Mouse (Mus musculus) myocyte (in vitro differentiated cells): ENCODE measurements around the gene Pde1c. TPM values are rescaled to one million over a fixed set of nuclear protein-coding genes. Genes with fewer than 3 reads are reported as not detected.

Experiments
- H3K27me3 ChIP-seq: one replicate; pipeline ENCODE4 v1.6.1; 2011; ENCODE audit not compliant: control insufficient read depth, insufficient read depth, insufficient read length
- H3K36me3 ChIP-seq: one replicate; pipeline ENCODE4 v1.6.1; 2011; ENCODE audit not compliant: control insufficient read depth, insufficient read depth
- H3K4me2 ChIP-seq: one replicate; pipeline ENCODE4 v1.6.1; 2011; ENCODE audit warnings: low read depth, control low read depth
- H3K4me3 ChIP-seq: one replicate; pipeline ENCODE4 v1.5.1; 2011; ENCODE audit warnings: mild to moderate bottlenecking, control low read depth, moderate library complexity
- H3K79me2 ChIP-seq: one replicate; pipeline ENCODE4 v1.6.1; 2011; ENCODE audit not compliant: control insufficient read depth, insufficient read depth
- H3ac ChIP-seq: one replicate; pipeline ENCODE4 v1.6.1; 2011; ENCODE audit not compliant: control insufficient read depth, insufficient read length
- CEBPB ChIP-seq: IDR thresholded peaks from 2 replicates; pipeline ENCODE4 v1.6.1; 2011; ENCODE audit warnings: mild to moderate bottlenecking, moderate library complexity; ENCODE audit not compliant: poor library complexity, insufficient read depth, severe bottlenecking
- E2F4 ChIP-seq: IDR thresholded peaks from one replicate; pipeline ENCODE4 v1.6.1; 2011; ENCODE audit warnings: mild to moderate bottlenecking, control low read depth, moderate library complexity; ENCODE audit not compliant: insufficient read depth
- MAX ChIP-seq: IDR thresholded peaks from one replicate; pipeline ENCODE4 v1.6.1; 2011; ENCODE audit warnings: low read depth, mild to moderate bottlenecking, control low read depth
- MYOD1 ChIP-seq, 3 experiments: IDR thresholded peaks; one replicate each; pipeline ENCODE4 v1.6.1; 2011; ENCODE audit warnings: control low read depth in 2 of 3, low read depth in 2 of 3, mild to moderate bottlenecking in 2 of 3, moderate library complexity in 1 of 3; ENCODE audit not compliant: insufficient read length in 2 of 3, control insufficient read depth in 1 of 3
- MYOG ChIP-seq, 3 experiments: IDR thresholded peaks; one replicate each; pipeline ENCODE4 v1.6.1; 2011; ENCODE audit warnings: control low read depth in 2 of 3, low read depth in 2 of 3, mild to moderate bottlenecking in 2 of 3; ENCODE audit not compliant: insufficient read length in 2 of 3, control insufficient read depth in 1 of 3, insufficient read depth in 1 of 3
- POLR2A ChIP-seq: IDR thresholded peaks from one replicate; pipeline ENCODE4 v1.6.1; 2011; ENCODE audit warnings: low read depth, mild to moderate bottlenecking, control low read depth, moderate library complexity; ENCODE audit not compliant: insufficient read length
- POLR2AphosphoS2 ChIP-seq: IDR thresholded peaks from one replicate; pipeline ENCODE4 v1.6.1; 2011; ENCODE audit warnings: low read depth, control low read depth; ENCODE audit not compliant: insufficient read length
- REST ChIP-seq: IDR thresholded peaks from one replicate; pipeline ENCODE4 v1.6.1; 2011; ENCODE audit warnings: mild to moderate bottlenecking, control low read depth, moderate library complexity; ENCODE audit not compliant: insufficient read depth, insufficient read length
- SRF ChIP-seq: IDR thresholded peaks from one replicate; pipeline ENCODE4 v1.6.1; 2011; ENCODE audit warnings: low read depth; ENCODE audit not compliant: control insufficient read depth, insufficient read length
- TCF12 ChIP-seq: IDR thresholded peaks from one replicate; pipeline ENCODE4 v1.6.1; 2011; ENCODE audit warnings: mild to moderate bottlenecking, control low read depth; ENCODE audit not compliant: poor library complexity, insufficient read depth, severe bottlenecking
- TCF3 ChIP-seq: IDR thresholded peaks from one replicate; pipeline ENCODE4 v1.6.1; 2011; ENCODE audit warnings: low read depth, control low read depth; ENCODE audit not compliant: insufficient read length
- USF1 ChIP-seq: IDR thresholded peaks from one replicate; pipeline ENCODE4 v1.6.1; 2011; ENCODE audit warnings: low read depth, mild to moderate bottlenecking, control low read depth, moderate library complexity
- polyA plus RNA-seq: library from polyadenylated mRNA; unstranded; fragments of >200 nt; fragmentation: generic; extraction: Trizol; gene quantifications from one replicate; pipeline ENCODE4 v1.2.1, GENCODE M21; 2012; ENCODE audit warnings: missing spikeins

Gene Pde1c
- polyA plus RNA-seq, 1 experiment = 0.41 TPM

DNA sequence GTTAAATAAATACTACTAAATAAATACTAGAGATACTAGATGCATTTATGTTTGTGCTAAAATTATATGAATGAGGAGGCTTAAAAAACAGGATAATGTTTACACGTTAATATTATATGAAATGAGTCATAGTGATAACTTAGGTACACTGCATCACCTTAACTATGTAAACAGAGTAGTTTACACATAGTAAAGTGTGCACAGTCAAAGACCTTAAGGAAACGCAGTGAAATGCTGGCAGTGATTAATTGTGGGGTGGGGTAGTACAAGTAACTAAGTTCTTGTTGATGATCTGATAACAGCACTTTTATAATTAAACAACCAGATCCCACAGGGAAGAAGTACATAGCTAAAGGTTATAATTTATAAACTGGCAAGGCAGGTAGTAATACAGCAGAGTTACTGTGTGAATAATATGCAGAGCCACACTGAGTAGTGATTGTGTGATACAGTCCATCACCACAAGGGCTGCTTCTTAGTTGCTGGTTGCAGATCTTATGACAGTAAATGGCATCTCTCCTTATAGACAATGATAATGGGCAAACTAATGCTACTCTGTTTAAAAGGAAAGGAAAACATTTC lies 469.3 kb downstream of the Pde1c start:
- no peaks in the 10 kb centered on the region for H3K27me3 ChIP-seq
- no peak overlapping the region for H3ac ChIP-seq
- no peak overlapping the region for H3K4me3 ChIP-seq
- TF ChIP-seq MYOD1 (IDR thresholded peaks at IDR 0.05; ENCODE audit: control insufficient read depth in 1 of 3, insufficient read length in 2 of 3, low read depth in 2 of 3) = no peak
- TF ChIP-seq E2F4 = no peak
- TF ChIP-seq POLR2AphosphoS2 = no peak
- no peak for TF ChIP-seq POLR2A
- no peak for TF ChIP-seq REST
- TF ChIP-seq CEBPB = no peak
- no peak for TF ChIP-seq USF1
- no peak for TF ChIP-seq TCF12
- H3K79me2 ChIP-seq = no peaks in the 10 kb centered on the region
- no peak overlapping the region for H3K4me2 ChIP-seq
- H3K36me3 ChIP-seq = no peaks in the 10 kb centered on the region

DNA sequence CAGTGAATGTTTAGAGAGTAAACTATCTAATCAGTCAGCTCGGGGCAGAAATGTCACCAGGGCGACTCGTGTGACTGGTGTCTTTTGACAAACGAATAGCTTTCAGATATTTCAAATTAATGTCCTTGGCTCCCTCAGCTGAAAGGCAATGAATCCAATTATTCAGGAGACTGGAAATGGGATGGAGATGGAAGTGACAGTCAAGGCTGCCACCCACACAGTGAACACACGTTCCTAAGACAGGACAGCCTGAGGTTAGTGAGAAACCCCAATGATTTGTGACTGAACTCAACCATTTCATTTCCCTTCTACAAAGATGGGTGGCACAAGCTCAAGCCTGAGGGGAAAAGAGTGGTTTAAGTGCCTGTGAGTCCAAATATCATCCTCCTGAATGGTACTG lies 470.5 kb downstream of the Pde1c start:
- TF ChIP-seq E2F4 = no peak
- TF ChIP-seq CEBPB = no peak
- no peak for TF ChIP-seq MYOD1 (IDR thresholded peaks at IDR 0.05; ENCODE audit: control insufficient read depth in 1 of 3, insufficient read length in 2 of 3, low read depth in 2 of 3)
- Histone ChIP-seq H3K4me3 (no peak overlapping the region), H3K36me3 (no peaks in the 10 kb centered on the region), H3K79me2 (no peaks in the 10 kb centered on the region), H3K4me2 (no peak overlapping the region), H3ac (no peak overlapping the region), H3K27me3 (no peaks in the 10 kb centered on the region)

DNA sequence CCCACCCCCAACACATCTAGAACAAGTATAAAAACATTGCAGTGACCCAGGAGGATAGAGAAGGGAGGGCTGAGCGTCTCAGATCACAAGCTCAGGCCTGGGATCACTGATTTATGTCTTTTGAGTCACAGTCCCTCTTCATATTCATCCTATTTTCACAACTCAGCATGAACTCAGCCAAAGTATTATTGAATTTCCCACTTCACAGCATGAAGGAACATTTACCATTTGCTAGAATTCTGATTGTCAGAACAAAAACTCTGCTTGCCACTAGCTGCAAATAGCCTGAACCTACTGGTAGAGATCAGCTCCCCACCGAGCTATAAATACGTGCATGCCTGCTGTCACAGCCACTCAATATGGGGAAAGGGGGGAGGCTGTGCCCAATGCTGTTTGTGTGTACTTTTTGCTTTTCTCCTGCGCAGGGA lies 492.5 kb downstream of the Pde1c start:
- Histone ChIP-seq H3K4me3 (no peak overlapping the region), H3ac (no peak overlapping the region), H3K27me3 (no peaks in the 10 kb centered on the region), H3K36me3 (no peaks in the 10 kb centered on the region), H3K4me2 (no peak overlapping the region), H3K79me2 (no peaks in the 10 kb centered on the region)
- TF ChIP-seq MYOG (IDR thresholded peaks at IDR 0.05; ENCODE audit: control insufficient read depth in 1 of 3, insufficient read depth in 1 of 3, insufficient read length in 2 of 3, low read depth in 2 of 3) = no peak
- peak in 1 of 3 experiments; percentile 42 for TF ChIP-seq MYOD1 (IDR thresholded peaks at IDR 0.05; ENCODE audit: control insufficient read depth in 1 of 3, insufficient read length in 2 of 3, low read depth in 2 of 3)

DNA sequence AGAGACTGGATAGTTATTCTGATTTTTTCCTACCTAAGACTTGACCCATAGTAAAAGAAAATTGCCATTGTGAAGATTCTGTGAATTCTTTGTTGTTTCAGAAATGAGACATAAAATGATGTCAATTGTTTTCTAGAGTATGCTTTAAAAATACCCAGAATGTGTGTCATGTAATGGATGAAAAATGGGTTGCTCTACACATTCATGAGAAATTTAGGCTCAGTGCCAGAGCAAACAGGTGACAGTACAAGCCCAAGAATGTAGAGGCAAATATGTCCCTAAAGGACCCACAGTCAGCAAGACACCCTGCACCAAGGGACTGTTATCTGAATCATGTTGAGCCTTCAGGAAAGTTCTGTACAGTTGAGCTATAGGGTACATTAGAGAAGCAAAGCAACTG lies 500.4 kb downstream of the Pde1c start:
- H3ac ChIP-seq = no peak overlapping the region

DNA sequence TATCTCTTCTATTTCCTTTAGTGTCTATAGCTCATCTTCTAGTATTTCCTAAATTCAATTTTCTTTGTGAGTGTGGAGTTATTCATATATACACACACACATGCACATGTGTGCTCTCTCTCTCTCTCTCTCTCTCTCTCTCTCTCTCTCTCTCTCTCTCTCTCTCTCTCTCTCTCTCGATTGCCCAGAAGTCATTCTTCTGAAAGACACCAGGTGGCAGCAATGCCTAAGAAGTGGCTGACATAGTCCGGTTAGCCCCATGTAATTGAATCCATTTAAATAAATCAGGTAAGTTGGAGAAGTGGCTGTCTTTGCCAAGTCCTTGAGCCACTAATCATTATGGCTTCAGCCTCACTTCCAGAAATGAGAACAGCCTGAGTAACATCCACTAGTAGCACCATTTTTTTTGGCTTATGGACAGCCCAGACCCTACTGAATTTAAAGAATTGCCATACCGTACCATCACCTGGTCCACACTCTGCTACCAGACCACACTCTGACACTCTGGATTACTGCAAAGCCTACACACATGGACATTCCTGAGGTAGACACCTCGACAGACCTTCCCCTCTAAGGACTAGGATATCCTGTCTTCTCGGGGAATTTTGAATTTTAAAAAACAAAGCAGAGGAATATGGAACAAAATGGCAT lies 502.1 kb downstream of the Pde1c start:
- Histone ChIP-seq H3K4me3 (no peak overlapping the region), H3K36me3 (no peaks in the 10 kb centered on the region), H3ac (no peak overlapping the region), H3K79me2 (no peaks in the 10 kb centered on the region), H3K4me2 (no peak overlapping the region), H3K27me3 (no peaks in the 10 kb centered on the region)
- no peak for TF ChIP-seq TCF3
- no peak for TF ChIP-seq E2F4
- TF ChIP-seq USF1 = no peak
- no peak for TF ChIP-seq MAX
- no peak for TF ChIP-seq TCF12
- no peak for TF ChIP-seq CEBPB

More for the DNA sequence above, 500.4 kb downstream of the Pde1c start:
- H3K36me3 ChIP-seq = no peaks in the 10 kb centered on the region
- no peaks in the 10 kb centered on the region for H3K79me2 ChIP-seq
- H3K4me2 ChIP-seq = no peak overlapping the region
- TF ChIP-seq REST = no peak
- TF ChIP-seq TCF12 = no peak
- no peak for TF ChIP-seq POLR2AphosphoS2
- TF ChIP-seq CEBPB = no peak
- TF ChIP-seq MYOD1 (IDR thresholded peaks at IDR 0.05; ENCODE audit: control insufficient read depth in 1 of 3, insufficient read length in 2 of 3, low read depth in 2 of 3) = no peak
- TF ChIP-seq TCF3 = no peak
- no peak for TF ChIP-seq POLR2A
- no peak for TF ChIP-seq MYOG (IDR thresholded peaks at IDR 0.05; ENCODE audit: control insufficient read depth in 1 of 3, insufficient read depth in 1 of 3, insufficient read length in 2 of 3, low read depth in 2 of 3)
- no peak for TF ChIP-seq E2F4
- no peak for TF ChIP-seq SRF
- TF ChIP-seq USF1 = no peak
- TF ChIP-seq MAX = no peak
- no peaks in the 10 kb centered on the region for H3K27me3 ChIP-seq
- H3K4me3 ChIP-seq = no peak overlapping the region

DNA sequence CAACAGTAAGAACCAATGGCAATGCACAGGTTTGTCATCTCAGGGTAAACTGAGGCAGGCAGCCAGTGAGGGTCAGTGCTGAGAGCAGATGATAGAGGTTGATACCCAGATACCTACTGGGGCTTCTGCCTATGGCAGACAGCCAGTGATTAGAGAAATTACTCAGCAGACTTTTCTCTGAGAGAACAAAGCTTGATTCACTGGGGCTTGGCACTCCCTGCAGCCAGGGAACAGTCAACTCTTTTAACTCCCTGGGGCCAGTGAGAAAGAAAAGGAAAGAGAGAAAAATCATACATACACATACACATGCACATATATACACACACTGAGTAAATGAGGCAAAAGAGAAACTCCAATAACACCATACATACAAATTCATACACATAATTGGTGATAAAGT lies 505.2 kb downstream of the Pde1c start:
- Histone ChIP-seq H3K27me3 (no peaks in the 10 kb centered on the region), H3K36me3 (no peaks in the 10 kb centered on the region), H3ac (no peak overlapping the region), H3K4me3 (no peak overlapping the region), H3K79me2 (no peaks in the 10 kb centered on the region), H3K4me2 (no peak overlapping the region)
- no peak for TF ChIP-seq MAX
- TF ChIP-seq POLR2AphosphoS2 = no peak
- TF ChIP-seq POLR2A = no peak
- no peak for TF ChIP-seq SRF
- no peak for TF ChIP-seq REST
- no peak for TF ChIP-seq MYOD1 (IDR thresholded peaks at IDR 0.05; ENCODE audit: control insufficient read depth in 1 of 3, insufficient read length in 2 of 3, low read depth in 2 of 3)
- no peak for TF ChIP-seq TCF12
- no peak for TF ChIP-seq CEBPB
- no peak for TF ChIP-seq TCF3
- no peak for TF ChIP-seq USF1
- no peak for TF ChIP-seq E2F4
- no peak for TF ChIP-seq MYOG (IDR thresholded peaks at IDR 0.05; ENCODE audit: control insufficient read depth in 1 of 3, insufficient read depth in 1 of 3, insufficient read length in 2 of 3, low read depth in 2 of 3)
